Comparison of ENCODE assay signal across 16 mouse cellular contexts in genomic region chr3:101939865-101940264, GRCm38 (mm10).
"Had no signal": no experiment of that assay in that cellular context is flagged by ENCODE, and none has a peak within 500 bp of the region (broad histone marks: within the 10 kb centered on the region; RNA-seq: fewer than 3 reads in every experiment).

No protein-coding gene starts in this region.

- H3K9me3 ChIP-seq: limb, embryonic 13.5 days; midbrain, embryonic 10.5 days; neural tube, embryonic 15.5 days had no signal

- H3K27me3 ChIP-seq: limb, embryonic 13.5 days; neural tube, embryonic 15.5 days had no signal

- H3K27ac ChIP-seq: hindbrain, postnatal 0 days; kidney, postnatal 0 days; limb, embryonic 13.5 days; liver, embryonic 14.5 days; midbrain, embryonic 10.5 days; neural tube, embryonic 15.5 days had no signal

- H3K4me2 ChIP-seq: limb, embryonic 13.5 days; neural tube, embryonic 15.5 days had no signal

- H3K4me1 ChIP-seq: limb, embryonic 13.5 days; neural tube, embryonic 15.5 days had no signal

- H3K36me3 ChIP-seq: limb, embryonic 13.5 days; midbrain, embryonic 10.5 days; neural tube, embryonic 15.5 days had no signal

- H3K4me3 ChIP-seq: limb, embryonic 13.5 days; midbrain, embryonic 10.5 days; myocyte; neural tube, embryonic 15.5 days had no signal

- H3K9ac ChIP-seq: limb, embryonic 13.5 days; liver, embryonic 14.5 days; neural tube, embryonic 15.5 days had no signal

- DNase-seq: kidney, adult 11 months; kidney, adult 9 months; kidney, postnatal 36 days; left cerebral cortex, postnatal 4 days; midbrain, embryonic 14.5 days; right cerebral cortex, adult 18-20 months; spleen, adult 18-20 months; thymus, adult 18-20 months; thymus, postnatal 25 days had no signal

- ATAC-seq: hindbrain, postnatal 0 days had no signal
